Mouse (Mus musculus) limb, embryonic 14.5 days (tissue): Measurements from ENCODE around the gene Gfy. TPM values are rescaled to one million over a fixed set of nuclear protein-coding genes. Genes with fewer than 3 reads are reported as not detected.

Experiments
- ATAC-seq: fragments of 200-750 bp; cut with Nextera tagmentation; 2 replicates; pipeline ENCODE4 v1.8.0; 2017; ENCODE audit warnings: low read depth, moderate number of reproducible peaks, moderate TSS enrichment; ENCODE audit not compliant: low FRiP score
- DNase-seq: peaks from one replicate; pipeline ENCODE4 v3.0.0-alpha.2; 2015; ENCODE audit warnings: low spot score
- H3K27ac ChIP-seq: fragments of 300-500 bp; sonication (generic); replicated peaks from 2 replicates; pipeline ENCODE4 v1.5.1; 2014; ENCODE audit warnings: low read depth, mild to moderate bottlenecking, low read length, moderate library complexity, mixed read lengths
- H3K27me3 ChIP-seq: fragments of 300-500 bp; sonication (generic); 2 replicates; pipeline ENCODE4 v1.6.1; 2014; ENCODE audit warnings: low read length, mixed read lengths; ENCODE audit not compliant: control insufficient read depth, insufficient read depth
- H3K36me3 ChIP-seq: fragments of 300-500 bp; sonication (generic); 2 replicates; pipeline ENCODE4 v1.6.1; 2014; ENCODE audit warnings: mild to moderate bottlenecking, low read length, moderate library complexity, mixed read lengths; ENCODE audit not compliant: control insufficient read depth, insufficient read depth
- H3K4me1 ChIP-seq: fragments of 300-500 bp; sonication (generic); 2 replicates; pipeline ENCODE4 v1.6.1; 2014; ENCODE audit warnings: antibody characterized with exemption, low read length, mixed read lengths; ENCODE audit not compliant: control insufficient read depth, insufficient read depth
- H3K4me2 ChIP-seq: fragments of 300-500 bp; sonication (generic); replicated peaks from 2 replicates; pipeline ENCODE4 v1.6.1; 2014; ENCODE audit warnings: low read depth, mild to moderate bottlenecking, low read length, moderate library complexity; ENCODE audit not compliant: severe bottlenecking
- H3K4me3 ChIP-seq: fragments of 300-500 bp; sonication (generic); replicated peaks from 2 replicates; pipeline ENCODE4 v1.5.1; 2014; ENCODE audit warnings: low read length
- H3K9ac ChIP-seq: fragments of 300-500 bp; sonication (generic); 2 replicates; pipeline ENCODE4 v1.6.1; 2014; ENCODE audit warnings: mild to moderate bottlenecking, low read depth, low read length, moderate library complexity; ENCODE audit not compliant: severe bottlenecking
- H3K9me3 ChIP-seq: fragments of 300-500 bp; sonication (generic); 2 replicates; pipeline ENCODE4 v1.6.1; 2016; ENCODE audit warnings: low read length; ENCODE audit not compliant: control insufficient read depth
- POLR2A ChIP-seq: fragments of 200-500 bp; IDR thresholded peaks from 2 replicates; pipeline ENCODE4 v1.8.0; 2012; ENCODE audit warnings: inconsistent platforms, mild to moderate bottlenecking, moderate library complexity, borderline replicate concordance; ENCODE audit not compliant: insufficient read depth, insufficient read length; ENCODE audit errors: extremely low read depth
- WGBS: fragments of 180-500 bp; shearing (Covaris S2); extraction: QIAGEN DNeasy Blood & Tissue Kit; methylation state at CpG from one replicate; pipeline ENCODE4 v1.1.7; 2014; 5-methylcytosine and 5-hydroxymethylcytosine counted together
- polyA plus RNA-seq, 2 experiments: library from polyadenylated mRNA; depleted of rRNA in 1 of 2; stranded (reverse) in 1 of 2; unstranded in 1 of 2; fragments of >200 nt; fragmentation: Nextera tagmentation in 1 of 2; extraction: Ambion mirVana in 1 of 2; gene quantifications; 2 replicates each; pipeline versions ENCODE4 v1.2.1 to v1.2.3; 2012 to 2014

The Gfy gene
- polyA plus RNA-seq (2012; rRNA removed): 0.09 and 0.27 TPM in 2 replicates
- polyA plus RNA-seq (2014; fragmentation: Nextera tagmentation; extraction: Ambion mirVana): not detected in 2 replicates

- Histone ChIP-seq H3K4me2 (no peak within 1 kb of the TSS), H3K4me3 (no peak within 1 kb of the TSS), H3K27ac (no peak within 1 kb of the TSS), H3K9ac (no peak within 1 kb of the TSS), H3K4me1 (no peaks in the 10 kb centered on the region), H3K9me3 (no peaks in the 10 kb centered on the region), H3K27me3 (peaks cover 95% of the 10 kb centered on the region), H3K36me3 (no peaks in the 10 kb centered on the region)
- ATAC-seq (no peak), DNase-seq (no peak)
- WGBS: 24% methylated on average over 7 of the region's 7 CpGs
- TF ChIP-seq POLR2A: no peak
These were observed at the start of gene Gfy for GRCm38 (mm10) chr7:45179469-45179868. Gfy (minus strand) TSS chr7:45179569.

- Histone ChIP-seq H3K27me3 (no peaks in the 10 kb centered on the region), H3K4me2 (no peak overlapping the region), H3K36me3 (peaks cover 89% of the 10 kb centered on the region), H3K27ac (no peak overlapping the region), H3K4me3 (no peak overlapping the region), H3K9ac (no peak overlapping the region), H3K9me3 (no peaks in the 10 kb centered on the region), H3K4me1 (peaks cover 4% of the 10 kb centered on the region)
- DNase-seq (no peak), ATAC-seq (no peak)
- 91% methylated on average over 8 of the region's 8 CpGs for WGBS
- TF ChIP-seq POLR2A: no peak
These were observed 49.7 kb upstream of the Gfy start for GRCm38 (mm10) chr7:45229046-45229445.

- Histone ChIP-seq H3K9me3 (no peaks in the 10 kb centered on the region), H3K27me3 (no peaks in the 10 kb centered on the region), H3K4me2 (no peak overlapping the region), H3K9ac (no peak overlapping the region), H3K27ac (no peak overlapping the region), H3K4me3 (no peak overlapping the region), H3K36me3 (peaks cover 91% of the 10 kb centered on the region), H3K4me1 (no peaks in the 10 kb centered on the region)
- no peak for TF ChIP-seq POLR2A
- ATAC-seq: no peak
- 96% methylated on average over 18 of the region's 18 CpGs for WGBS
- DNase-seq: no peak
These were observed 49.2 kb upstream of the Gfy start for GRCm38 (mm10) chr7:45228548-45228947.

GRCm38 (mm10) chr7:45226421-45226820, 47.1 kb upstream of the Gfy start:
- 92% methylated on average over 5 of the region's 5 CpGs for WGBS
- no peak overlapping the region for H3K27ac ChIP-seq
- DNase-seq (no peak), ATAC-seq (no peak)
- H3K9me3 ChIP-seq: no peaks in the 10 kb centered on the region
- peaks cover 91% of the 10 kb centered on the region for H3K36me3 ChIP-seq
- no peak overlapping the region for H3K9ac ChIP-seq
- no peak overlapping the region for H3K4me3 ChIP-seq
- H3K4me1 ChIP-seq: no peaks in the 10 kb centered on the region
- no peaks in the 10 kb centered on the region for H3K27me3 ChIP-seq
- TF ChIP-seq POLR2A: no peak
- no peak overlapping the region for H3K4me2 ChIP-seq

GRCm38 (mm10) chr7:45224826-45225225, 45.5 kb upstream of the Gfy start:
- WGBS: 94% methylated on average over 7 of the region's 7 CpGs
- Histone ChIP-seq H3K4me2 (no peak overlapping the region), H3K27me3 (no peaks in the 10 kb centered on the region), H3K27ac (no peak overlapping the region), H3K9ac (no peak overlapping the region), H3K4me3 (no peak overlapping the region), H3K9me3 (no peaks in the 10 kb centered on the region), H3K4me1 (no peaks in the 10 kb centered on the region), H3K36me3 (peaks cover 97% of the 10 kb centered on the region)
- ATAC-seq (no peak), DNase-seq (no peak)
- TF ChIP-seq POLR2A: no peak

- Histone ChIP-seq H3K4me2 (no peak overlapping the region), H3K4me3 (no peak overlapping the region), H3K36me3 (peaks cover 90% of the 10 kb centered on the region), H3K9ac (no peak overlapping the region), H3K27ac (no peak overlapping the region), H3K9me3 (no peaks in the 10 kb centered on the region), H3K27me3 (no peaks in the 10 kb centered on the region), H3K4me1 (peaks cover 13% of the 10 kb centered on the region; the same call in 1 of the 2 replicates)
- 90% methylated on average over 2 of the region's 2 CpGs for WGBS
- no peak for DNase-seq
- ATAC-seq: no peak
- no peak for TF ChIP-seq POLR2A
These were observed 42.3 kb upstream of the Gfy start for GRCm38 (mm10) chr7:45221680-45222079.
